Mouse (Mus musculus) E14TG2a.4 (cell line): ENCODE data around the gene Mrps18a.

Experiments used
- CTCF ChIP-seq: conservative IDR thresholded peaks from 2 replicates; pipeline ENCODE4 v1.5.1; 2014; ENCODE audit warnings: low read length
- NANOG ChIP-seq: IDR thresholded peaks from 2 replicates; pipeline ENCODE4 v1.6.1; 2014; ENCODE audit warnings: borderline replicate concordance, low read length, mixed read lengths

DNA sequence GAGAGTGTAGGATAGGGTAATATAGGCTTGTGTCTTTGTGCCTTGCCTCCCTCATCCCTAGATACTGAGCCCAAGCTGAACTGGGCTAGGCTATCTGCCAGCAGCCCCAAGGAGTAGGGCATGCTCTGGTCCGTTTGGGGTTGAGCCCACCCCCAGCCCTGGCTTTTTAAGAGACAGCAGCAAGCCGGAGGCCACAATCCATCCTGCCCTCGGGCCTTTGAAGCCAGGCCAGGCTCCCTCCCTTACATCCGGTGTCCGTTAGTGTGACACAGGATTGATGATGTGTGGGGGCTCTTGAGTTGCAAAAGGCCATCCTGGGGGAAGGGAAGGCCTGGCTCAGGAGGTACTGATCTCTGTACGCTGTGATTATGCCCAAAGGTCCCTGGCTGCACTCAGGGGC, 15.8 kb downstream of the Mrps18a start:
- TF ChIP-seq NANOG (no peak), CTCF (no peak)
